Mouse (Mus musculus) kidney, postnatal 25 days (tissue): Measurements from ENCODE around the gene Nr6a1.
A peak's percentile ranks its signal among the peaks of the same experiment; 100 is the strongest.

ENCODE experiments used
- DNase-seq, 2 experiments: peaks; one replicate each; pipeline ENCODE4 v3.0.0; 2021; ENCODE audit warnings: mixed read lengths in 2 of 2

Nr6a1 gene

GRCm38 (mm10) chr2:38936721-38937378, 9.4 kb upstream of the Nr6a1 start:
- DNase-seq: peak in 1 of 2 experiments; percentile 12

- DNase-seq: no peak
These were observed 7.4 kb upstream of the Nr6a1 start for GRCm38 (mm10) chr2:38934936-38935335.

GRCm38 (mm10) chr2:38933931-38934330, 6.4 kb upstream of the Nr6a1 start:
- DNase-seq: no peak

GRCm38 (mm10) chr2:38931851-38932667, 4.6 kb upstream of the Nr6a1 start, which contains the start of gene Olfml2a:
Olfml2a (plus strand) TSS chr2:38931978.
- DNase-seq: peak; percentile 76

GRCm38 (mm10) chr2:38930269-38930668, 2.8 kb upstream of the Nr6a1 start:
- DNase-seq: no peak

GRCm38 (mm10) chr2:38926145-38926891, 1.2 kb downstream of the Nr6a1 start:
- DNase-seq: peak; percentile 97 to 98

- DNase-seq: peak; percentile 48 to 68
These were observed 2.1 kb downstream of the Nr6a1 start for GRCm38 (mm10) chr2:38925171-38926080.

- DNase-seq: no peak
These were observed 2.9 kb downstream of the Nr6a1 start for GRCm38 (mm10) chr2:38924571-38924970.

GRCm38 (mm10) chr2:38923911-38924310, 3.6 kb downstream of the Nr6a1 start:
- no peak for DNase-seq

- DNase-seq: no peak
These were observed 4.0 kb downstream of the Nr6a1 start for GRCm38 (mm10) chr2:38923471-38923870.

- DNase-seq: no peak
These were observed 6.1 kb downstream of the Nr6a1 start for GRCm38 (mm10) chr2:38921374-38921773.

GRCm38 (mm10) chr2:38916947-38917691, 10.4 kb downstream of the Nr6a1 start:
- DNase-seq: no peak

- no peak for DNase-seq
These were observed 12.5 kb downstream of the Nr6a1 start for GRCm38 (mm10) chr2:38914965-38915364.

- no peak for DNase-seq
These were observed 13.0 kb downstream of the Nr6a1 start for GRCm38 (mm10) chr2:38914517-38914916.

- DNase-seq: no peak
These were observed 18.9 kb downstream of the Nr6a1 start for GRCm38 (mm10) chr2:38908604-38909003.

- DNase-seq: no peak
These were observed 21.4 kb downstream of the Nr6a1 start for GRCm38 (mm10) chr2:38906097-38906496.

- DNase-seq: no peak
These were observed 23.2 kb downstream of the Nr6a1 start for GRCm38 (mm10) chr2:38904290-38904689.

- no peak for DNase-seq
These were observed 24.6 kb downstream of the Nr6a1 start for GRCm38 (mm10) chr2:38902866-38903265.

- DNase-seq: no peak
These were observed 46.4 kb downstream of the Nr6a1 start for GRCm38 (mm10) chr2:38880907-38881672.

GRCm38 (mm10) chr2:38874544-38875108, 52.9 kb downstream of the Nr6a1 start:
- DNase-seq: no peak
